Mouse (Mus musculus): ENCODE data around the gene Wnk2.
A peak's percentile ranks its signal among the peaks of the same experiment; 100 is the strongest.

Gene Wnk2

DNA sequence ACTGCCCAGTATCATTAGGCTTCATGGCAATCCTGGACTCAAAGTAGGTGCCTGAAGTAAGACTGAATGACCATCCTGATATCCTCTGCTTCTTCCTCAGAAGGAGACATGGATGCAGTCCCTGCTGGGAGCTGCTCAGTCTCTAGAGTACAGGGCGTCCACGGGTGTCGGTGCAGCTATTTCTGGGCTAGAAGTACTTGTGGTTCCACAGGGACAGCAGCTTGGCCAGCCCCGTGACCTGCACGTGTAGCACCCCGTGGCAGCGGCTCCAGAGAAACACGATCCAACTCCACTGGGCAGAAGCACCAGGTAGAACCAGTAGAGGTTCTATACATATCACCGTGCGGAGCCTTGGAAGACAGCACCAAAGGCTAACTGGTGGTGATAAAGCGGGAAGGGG lies 13.3 kb downstream of the Wnk2 start:
- DNase-seq = no peak

DNA sequence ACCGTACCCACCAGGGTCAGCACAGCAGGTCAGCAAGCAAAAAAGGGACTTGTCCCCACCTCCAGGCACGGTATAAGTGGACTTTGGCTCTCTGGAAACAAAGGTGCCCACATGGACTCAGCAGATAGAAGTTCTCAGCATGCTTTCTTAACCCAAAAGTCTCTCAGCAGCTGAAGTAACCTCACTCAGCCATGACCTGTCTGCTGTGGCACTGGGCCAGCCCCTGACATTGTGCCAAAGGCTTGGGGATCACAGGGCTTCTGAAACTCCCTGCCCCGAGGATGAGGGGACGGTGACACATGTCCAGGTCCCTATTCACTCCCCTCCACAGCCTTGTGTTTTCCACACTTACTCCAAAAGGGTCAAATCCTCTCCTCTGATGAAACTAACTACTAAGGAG lies 14.7 kb downstream of the Wnk2 start:
- DNase-seq = peak; percentile 57

DNA sequence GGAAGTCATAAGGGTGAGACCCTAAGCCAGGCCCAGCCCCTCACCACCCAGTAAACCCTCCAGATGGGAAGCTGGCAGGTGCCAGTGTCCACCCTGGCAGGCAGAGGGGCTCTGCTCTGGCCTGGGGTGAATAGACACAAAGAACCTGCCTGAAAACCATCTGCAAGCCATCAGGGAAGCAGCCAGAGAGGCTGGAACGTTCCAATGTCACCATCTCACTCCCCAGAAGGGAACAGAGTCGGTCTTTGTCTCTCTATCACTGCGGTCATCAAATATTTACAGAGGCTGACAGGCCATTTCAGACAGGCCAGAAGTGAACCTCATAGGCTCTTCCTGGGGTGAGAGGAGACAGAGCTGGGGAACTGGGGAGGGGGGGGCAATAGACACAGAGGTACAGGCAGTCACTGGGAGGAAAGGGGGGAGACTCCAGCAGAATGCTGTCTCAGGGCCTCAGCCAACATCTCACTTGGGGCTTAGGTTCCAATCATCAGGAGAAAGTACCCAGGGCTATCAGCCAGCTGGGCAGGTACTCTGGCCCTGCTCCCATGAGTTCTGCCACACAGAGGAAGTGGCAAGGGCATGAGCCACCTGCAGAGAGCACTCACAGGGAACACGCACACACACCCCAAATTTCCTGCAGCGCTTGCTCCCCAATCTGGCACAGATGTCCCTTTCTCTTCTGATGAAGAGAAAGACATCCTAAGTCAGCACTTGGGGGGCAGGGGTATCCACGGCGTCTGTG lies 15.7 kb downstream of the Wnk2 start:
- no peak for DNase-seq

DNA sequence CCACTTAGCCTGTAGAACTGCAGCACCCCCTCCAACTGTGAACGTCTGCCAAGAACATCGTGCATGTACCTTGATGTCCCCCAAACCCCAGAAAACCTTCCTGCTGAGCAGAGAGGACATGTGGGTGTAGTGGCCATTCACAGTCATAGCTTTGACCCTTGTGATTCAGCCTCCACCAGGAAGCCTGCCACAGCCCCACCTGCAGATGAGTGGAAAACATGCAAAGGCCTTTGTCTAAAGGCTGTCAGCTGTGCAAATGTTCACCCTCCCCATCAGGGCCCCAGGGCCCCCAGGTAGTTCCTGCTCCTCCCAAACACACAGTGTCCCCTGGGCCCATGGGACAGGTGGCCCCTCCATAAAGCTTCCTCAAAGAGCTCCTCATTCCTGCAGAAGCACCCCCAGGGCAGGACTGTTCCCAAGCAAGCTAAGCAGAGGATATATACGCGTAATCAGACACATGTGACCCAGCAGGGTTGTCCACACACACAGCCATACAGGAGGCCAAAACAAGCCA lies 16.4 kb downstream of the Wnk2 start:
- DNase-seq = no peak

DNA sequence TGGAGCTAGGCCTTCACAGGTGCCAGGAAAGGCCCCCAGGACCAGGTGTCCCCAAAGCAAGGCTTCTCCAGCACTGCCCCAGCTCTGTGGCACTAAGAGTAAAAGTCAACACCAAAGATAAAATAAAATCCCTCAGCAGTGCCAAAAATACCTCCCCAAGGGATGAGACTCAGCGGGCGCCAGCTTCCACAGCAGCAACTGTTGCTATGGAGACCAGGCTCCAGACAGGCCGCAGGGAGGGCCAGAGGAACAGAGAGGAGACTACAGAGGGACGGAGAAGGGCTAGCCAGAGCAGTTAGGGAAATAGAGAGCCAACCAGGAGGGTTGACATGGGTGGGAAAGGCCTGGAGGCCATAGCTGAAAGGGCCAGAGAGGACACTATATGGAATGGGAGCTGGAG lies 18.0 kb downstream of the Wnk2 start:
- no peak for DNase-seq

DNA sequence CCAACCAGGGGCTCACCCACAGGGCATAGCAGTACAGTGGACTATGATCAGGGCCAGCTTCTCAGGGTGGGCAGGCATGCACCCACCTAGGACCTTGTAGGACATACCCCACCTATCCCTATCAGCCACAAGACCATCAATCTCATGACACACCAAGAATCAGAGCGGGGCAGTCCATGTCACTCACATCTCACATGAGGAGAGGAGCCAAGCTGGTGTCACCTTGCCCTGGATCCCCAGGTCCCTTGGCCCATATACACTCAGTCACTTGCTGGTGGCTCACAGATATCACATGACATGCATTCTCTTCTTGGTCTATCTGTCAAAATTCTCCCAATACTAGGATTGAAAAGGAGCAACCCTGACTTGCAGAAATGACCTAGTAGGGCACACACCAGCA lies 18.7 kb downstream of the Wnk2 start:
- no peak for DNase-seq

DNA sequence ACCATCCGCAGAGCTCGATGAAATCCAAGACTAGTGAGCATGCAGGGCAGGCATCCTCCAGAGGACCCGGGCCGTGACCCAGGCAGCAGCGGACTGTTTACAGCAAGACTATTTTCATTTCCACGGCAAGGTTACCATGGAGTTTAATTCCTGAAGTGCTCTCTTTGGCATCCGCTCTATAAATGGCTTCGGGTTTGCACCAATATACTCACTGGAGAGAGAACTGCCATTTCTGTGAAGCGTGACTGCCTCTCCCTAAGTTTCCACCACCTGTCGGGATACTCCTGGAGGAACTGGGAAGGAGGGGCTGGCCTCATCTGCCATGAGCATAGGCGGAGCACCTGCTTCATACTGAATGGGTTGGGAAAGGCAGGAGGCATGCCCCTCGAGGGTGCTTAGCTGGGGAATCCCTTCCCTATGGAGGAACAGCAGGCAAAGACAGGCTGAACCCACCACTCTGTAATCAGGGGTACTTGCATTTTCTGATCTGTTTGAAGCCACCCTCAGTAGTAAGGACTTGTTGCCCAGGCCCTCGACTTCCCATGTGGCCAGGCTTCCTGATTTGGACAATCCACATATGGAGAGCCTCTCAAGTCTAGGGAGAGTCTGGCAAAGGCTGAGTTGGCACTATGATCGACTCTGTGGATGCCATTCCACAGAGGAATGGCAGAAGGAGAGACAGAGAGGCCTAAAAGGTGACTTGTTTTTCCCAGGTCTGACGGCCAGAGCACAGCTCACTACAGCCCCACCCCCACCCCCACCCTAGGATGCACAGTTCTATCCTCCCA lies 19.8 kb downstream of the Wnk2 start:
- no peak for DNase-seq

DNA sequence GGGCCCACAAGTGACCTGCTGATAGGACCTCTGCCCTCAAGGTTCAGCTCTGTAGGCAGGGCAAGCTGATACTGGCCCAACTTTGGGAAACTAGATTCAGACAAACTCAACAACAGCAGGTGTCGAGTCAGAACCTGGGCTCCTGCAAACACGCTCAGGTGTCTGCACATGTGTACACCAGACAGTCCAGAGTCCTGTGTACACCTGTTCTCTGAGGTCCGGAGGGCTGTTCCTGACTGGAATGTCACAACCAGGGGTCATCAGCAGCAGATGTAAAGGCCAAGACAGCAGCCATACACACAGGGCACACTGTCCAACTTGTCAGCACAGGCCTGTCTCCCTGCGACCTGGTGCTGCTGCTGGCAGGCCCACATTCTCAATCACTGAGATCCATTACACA lies 25.7 kb downstream of the Wnk2 start:
- DNase-seq = no peak

DNA sequence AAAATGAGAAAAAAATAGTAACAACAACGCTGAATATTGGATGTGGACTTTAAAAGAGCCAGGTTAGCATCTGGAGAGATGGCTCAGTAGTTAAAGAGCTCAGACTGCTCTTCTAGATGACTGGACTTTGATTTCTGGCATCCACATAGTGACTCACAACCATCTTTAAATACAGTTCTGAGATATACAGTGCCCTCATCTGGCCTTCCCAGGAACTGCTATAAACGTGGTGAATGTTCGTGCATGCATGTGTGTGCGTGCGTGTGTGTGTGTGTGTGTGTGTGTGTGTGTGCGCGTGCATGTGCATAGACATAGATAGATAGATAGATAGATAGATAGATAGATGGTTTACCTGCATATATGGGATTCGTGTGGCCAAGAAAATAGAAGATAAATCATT lies 30.3 kb downstream of the Wnk2 start:
- no peak for DNase-seq

DNA sequence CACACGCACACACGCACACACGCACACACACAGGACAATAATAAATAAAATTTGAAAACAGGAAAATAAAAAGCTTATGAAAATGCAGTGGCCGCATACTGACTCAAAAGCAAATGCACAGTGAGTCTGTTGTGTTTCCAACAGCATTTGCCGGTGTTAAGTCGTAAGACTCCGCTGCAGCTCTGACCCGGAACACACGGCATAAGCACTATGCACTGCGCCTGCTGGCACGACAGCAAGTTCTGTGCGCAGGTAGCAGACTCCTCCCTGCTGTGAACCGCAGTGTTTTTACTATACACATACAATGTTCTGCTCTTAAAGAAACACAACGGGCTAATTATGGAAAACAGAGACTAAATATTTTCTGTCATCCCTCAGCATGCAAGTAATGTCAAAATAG lies 32.9 kb downstream of the Wnk2 start:
- DNase-seq = no peak

DNA sequence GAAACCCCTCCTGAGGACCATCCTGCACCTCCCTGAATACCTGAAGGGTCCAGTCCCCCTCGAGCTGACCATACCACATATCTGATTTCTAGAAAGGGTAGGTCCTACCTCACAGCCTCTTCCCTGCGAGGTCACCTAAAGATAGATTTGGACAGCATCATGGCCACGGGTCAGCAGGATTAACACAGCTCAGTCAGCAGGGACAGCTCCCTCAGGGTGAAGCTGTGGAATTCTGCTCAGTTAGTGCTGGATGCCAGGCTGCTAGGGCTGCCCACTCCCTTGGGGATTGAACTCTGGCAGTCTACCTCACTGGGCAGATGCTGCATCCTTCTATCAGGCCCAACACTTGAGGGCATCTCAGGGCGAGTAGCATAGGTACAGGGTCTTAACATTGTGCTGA lies 33.7 kb downstream of the Wnk2 start:
- no peak for DNase-seq

DNA sequence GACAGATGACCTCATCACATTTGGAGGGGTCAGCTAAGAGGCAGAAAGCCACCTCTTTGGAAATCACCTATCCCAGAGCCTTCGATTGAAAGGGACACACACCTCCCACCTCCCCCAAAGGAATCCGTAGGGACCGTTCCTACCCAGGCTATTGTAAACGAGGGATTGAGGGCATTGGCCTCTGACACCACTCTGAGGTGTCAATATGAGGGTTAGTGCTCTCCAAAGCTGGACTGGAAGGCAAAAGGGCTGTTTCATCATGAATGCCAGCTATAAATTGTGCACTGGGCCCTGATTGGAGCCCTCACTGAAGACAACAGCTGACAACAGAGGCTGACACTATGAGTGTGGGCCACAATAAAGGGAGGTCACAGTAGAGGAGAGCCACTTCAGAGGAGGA lies 34.5 kb downstream of the Wnk2 start:
- DNase-seq = no peak

DNA sequence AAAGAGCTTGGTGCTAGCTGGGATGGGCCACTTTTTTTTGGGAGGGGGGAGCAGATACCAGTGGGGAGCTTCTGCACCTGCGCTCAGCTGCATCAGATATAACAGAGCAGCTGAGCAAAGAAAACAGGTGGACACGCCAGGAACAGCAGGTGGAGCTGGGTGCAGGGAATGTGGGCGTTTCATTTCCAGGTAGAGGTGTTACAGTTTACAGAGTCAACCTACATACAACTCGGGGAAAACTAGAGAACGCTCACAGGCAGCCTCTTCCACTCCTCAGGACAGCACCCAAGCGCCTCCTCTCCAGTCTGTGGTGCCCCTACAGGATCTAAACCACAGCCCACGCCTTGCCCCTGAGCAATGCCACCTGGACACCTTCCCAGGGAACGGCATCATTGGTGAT lies 35.2 kb downstream of the Wnk2 start:
- DNase-seq = no peak

DNA sequence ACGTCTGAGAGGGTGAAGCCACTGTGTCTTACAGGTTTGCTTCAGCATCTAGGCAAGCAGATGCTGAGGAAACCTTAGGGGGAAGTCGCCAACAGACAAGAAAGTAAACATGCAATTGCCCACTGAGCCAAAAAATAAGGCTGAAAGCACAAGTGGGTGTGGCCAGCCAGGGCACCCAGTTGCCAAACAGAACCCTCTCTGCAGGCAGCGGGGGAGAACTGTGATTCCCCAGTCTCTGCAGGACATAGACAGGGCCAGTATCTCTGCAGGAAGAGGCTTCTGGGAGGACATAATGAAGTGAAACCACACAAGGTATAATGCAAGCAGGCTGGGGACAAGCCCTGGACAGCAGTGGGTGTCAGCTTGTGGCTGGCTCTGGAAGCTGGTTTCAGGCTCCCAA lies 38.1 kb downstream of the Wnk2 start:
- no peak for DNase-seq

DNA sequence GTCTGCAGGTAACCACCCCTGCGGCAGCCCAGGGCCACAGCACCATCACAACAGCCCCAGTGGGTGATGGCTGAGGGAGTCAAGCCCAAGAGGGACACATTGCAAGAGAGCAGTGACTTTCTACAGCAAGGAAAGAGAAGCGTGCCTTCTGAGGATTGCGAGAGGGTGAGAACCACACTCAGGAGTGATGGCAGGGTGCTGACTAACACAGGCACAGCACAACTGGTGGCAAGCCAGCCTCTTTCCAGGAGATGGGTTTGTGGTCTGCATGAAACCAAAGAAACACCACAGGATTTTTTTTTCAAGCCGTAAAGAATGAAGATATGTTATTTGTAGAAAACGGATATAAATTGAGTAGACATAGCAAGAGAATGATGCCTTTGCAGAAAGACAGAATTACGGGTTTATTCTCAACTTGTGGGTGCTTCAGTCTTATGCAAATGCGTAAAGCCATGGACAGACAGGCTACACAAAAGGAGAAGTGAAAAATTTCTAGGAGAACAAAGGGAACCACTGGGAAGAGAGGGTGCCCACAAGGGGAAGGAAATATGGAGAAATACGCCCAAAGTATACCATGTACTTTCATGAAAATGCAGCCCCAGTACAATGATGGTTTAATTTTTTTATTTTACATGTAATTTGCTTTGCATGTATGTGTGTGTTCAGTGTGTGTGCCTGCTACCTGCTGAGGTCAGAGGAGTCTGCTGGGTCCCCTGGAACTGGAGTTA lies 39.5 kb downstream of the Wnk2 start:
- no peak for DNase-seq

DNA sequence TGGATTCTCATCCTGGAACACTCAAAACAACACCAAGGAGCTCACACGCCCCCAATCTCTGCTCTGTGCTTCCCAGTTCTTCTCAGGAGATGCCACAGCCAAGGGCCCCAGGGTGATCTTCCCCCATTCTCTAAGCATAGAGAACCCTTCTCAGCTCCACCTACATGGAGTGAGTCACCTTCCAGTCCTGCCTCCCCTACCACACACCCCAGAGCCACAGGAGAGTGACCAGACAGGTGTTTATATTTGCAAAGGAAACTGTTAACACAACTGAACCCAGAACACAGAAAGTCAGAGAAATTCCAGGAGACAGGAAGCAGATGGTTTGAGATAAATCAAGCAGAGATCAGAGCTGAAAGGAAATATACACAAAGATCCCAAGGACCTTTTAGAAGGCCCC lies 43.9 kb downstream of the Wnk2 start:
- DNase-seq = no peak

DNA sequence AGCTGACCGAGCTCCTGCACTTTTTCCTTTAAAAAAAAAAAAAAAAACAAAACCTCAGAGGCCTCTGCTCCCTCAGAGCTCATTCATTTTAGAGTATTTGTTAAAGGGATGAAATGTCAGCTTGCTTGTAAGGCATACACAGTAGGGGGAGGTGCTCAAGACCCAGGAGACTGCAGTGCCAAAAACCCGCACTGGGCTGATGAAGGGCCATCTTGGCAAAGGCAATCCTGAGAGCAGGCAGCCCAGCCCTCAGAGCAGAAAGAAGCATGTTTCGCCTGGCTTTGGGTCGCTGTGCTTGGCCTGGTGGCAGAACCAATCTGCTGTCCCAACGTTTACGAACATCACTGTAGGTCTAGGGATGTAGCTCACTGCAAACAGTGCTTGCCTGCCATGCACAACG lies 44.6 kb downstream of the Wnk2 start:
- DNase-seq = no peak

DNA sequence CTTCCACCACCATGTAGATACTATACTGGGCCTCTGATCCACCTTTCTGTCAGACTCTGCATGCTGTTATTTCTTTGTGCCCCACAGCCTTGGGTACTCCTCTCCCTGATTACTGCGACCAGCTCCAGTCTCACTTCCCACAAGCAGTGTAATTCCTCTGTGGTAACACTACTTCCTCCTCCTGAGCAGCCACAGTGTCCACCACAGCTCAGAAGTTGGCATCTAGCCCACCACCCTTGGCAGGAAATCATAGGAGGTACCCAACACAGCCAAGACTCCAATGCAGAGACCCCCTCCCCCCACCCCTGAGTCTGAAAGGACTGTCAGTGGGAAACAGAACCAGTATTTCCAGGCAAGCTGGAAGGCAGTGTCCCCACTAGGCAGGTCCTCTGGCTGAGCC lies 47.4 kb downstream of the Wnk2 start:
- no peak for DNase-seq

DNA sequence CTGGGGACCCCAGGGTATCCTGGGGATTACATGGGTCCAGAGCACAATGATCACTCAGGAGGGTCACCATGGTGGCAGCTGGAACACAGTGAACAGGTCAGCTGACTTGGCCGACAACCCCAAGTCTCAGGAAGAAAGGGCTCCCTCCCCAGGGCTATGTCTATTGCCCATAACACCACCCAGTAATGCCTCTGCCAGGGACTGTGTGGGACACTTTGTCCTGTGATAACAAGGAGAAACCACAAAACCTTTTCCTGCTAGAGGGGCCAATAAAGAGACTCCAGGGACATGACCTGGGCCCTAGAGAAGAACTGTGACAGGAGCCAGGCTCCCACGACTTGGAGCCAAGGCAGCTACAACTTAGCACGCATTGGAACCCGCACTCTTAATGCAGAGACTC lies 51.0 kb downstream of the Wnk2 start:
- DNase-seq = no peak

DNA sequence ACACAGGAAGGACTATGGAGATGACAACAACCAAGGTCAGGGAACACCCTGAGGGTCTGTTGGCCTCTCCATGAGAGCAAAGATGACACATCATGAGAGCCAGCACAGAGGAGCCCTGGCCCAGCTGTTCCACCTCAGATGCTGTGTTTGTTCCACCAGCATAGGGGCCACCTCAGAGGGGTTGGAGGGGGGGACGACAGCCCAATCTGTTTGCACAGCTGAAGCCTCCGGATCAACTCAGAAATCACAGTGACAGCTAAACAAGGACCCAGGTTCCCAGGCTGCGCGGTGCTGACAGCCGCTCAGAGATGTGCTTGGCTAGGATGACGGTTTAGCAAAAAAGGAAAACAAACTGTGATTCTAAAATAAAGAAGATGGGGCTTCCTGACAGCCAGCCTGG lies 53.1 kb downstream of the Wnk2 start:
- DNase-seq = no peak

DNA sequence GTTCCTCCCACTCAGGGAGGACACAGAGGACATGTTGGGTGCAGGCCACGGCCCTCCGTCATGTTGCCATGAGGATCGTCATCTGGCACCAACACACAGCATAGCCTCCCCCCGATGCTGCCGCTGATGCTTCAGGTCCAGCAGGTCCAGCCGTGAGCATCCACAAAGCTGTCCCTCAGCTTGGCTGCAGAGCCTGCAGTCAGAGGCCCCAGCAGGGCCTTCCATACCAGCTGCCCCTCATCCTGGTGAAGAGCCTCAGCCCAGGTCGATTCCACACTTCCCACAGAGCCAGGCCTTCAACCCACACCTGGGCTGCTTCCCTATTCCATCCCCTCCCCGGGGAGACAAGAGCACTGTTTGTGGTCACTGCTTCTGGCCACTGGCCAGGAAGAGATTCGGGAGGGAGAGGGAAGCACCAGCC lies 54.3 kb downstream of the Wnk2 start:
- peak; percentile 56 for DNase-seq

DNA sequence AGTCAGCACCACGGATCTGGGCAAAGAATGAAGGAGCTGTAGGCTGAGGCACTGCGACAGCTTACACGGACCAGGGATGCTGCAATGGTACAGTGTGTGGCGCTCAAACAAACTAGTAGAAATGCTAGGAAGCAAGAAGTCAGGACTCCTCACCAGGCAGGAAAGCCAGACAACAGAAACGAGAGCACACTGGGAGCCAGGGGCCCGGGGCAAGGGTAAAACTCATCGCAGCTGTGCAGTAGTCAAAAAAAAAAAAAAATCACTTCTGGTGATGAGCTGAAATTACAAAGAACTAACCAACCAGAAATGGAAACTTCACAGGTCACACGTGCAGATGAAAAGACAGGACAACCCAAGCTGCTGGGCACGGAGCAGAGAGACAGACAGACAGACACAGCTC lies 55.2 kb downstream of the Wnk2 start:
- no peak for DNase-seq

DNA sequence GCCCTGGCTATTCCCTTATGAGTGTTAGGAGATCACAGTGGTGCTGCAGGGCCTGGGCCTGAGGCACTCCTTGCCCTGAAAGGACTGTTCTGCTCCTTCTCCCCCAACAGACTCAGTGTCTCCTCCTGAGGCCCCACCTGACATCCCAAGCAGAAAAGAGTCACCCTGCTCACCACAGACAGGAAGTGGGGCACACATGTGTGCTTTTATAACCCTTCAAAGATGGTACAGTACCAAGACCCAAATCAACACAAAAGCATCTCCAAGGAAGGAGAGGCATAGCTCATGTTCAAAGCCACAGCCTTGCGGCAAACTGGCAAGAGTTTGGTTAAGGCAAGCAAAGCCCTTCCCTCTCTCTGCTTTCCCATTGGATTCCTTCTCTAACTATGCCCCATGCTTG lies 57.6 kb downstream of the Wnk2 start:
- no peak for DNase-seq

DNA sequence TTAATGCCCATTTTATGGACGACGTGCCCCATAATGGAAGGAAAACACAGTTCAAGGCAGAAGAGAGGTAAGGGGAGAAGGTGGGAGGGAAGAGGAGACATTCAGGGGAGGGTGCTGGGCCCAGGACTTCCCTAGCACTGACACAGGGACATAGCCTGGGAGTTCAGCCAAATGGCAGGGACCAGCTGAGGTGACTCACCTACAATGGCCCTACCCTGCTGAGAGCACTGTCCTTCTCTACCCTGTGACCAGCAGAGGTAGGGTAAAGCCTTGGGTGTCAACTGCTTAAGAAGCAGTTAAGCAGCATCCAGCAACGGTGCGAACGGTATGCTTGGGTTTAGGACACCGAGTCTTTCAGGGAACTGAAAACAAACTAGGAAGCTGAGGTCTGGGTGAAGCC lies 58.9 kb downstream of the Wnk2 start:
- DNase-seq = peak; percentile 47

All from cerebellum, adult 11 months (tissue).